Mouse (Mus musculus) Patski (cell line): ENCODE data around the gene Nfyb. TPM values are rescaled to one million over a fixed set of nuclear protein-coding genes. Genes with fewer than 3 reads are reported as not detected.

Source experiments
- ATAC-seq: fragments of 100-300 bp; one replicate; pipeline ENCODE4 v1.8.0; 2021
- CTCF ChIA-PET: fragments of 350-600 bp; sonication (Branson Sonifier 250); formaldehyde crosslinking; loops from one replicate; lab custom pipeline; 2022; ENCODE audit warnings: inconsistent platforms; lab: Charles Lee
- POLR2A ChIA-PET: fragments of 350-600 bp; sonication (Branson Sonifier 250); formaldehyde crosslinking; loops from one replicate; lab custom pipeline; 2022; ENCODE audit warnings: antibody characterized with exemption, inconsistent platforms; lab: Charles Lee
- DNase-seq: peaks from one replicate; pipeline ENCODE4 v3.0.0-alpha.2; 2011; ENCODE audit warnings: low read depth, low spot score
- H3K27me3 ChIP-seq: fragments of 371-371 bp; one replicate; pipeline ENCODE4 v1.5.1; 2021
- CTCF ChIP-seq: fragments of 100-300 bp; IDR thresholded peaks from one replicate; pipeline ENCODE4 v1.5.1; 2021
- in situ Hi-C: fragments of 300-500 bp; cut with MboI; formaldehyde crosslinking; loops from 3 replicates; pipeline ENCODE4 v1.11.1; 2018; ENCODE audit warnings: low pct_unique_long_range_greater_than_20kb, mixed read lengths
- polyA plus RNA-seq: library from polyadenylated mRNA; unstranded; gene quantifications from one replicate; pipeline ENCODE4 v1.2.3, GENCODE M21; 2021

Gene Nfyb
- polyA plus RNA-seq, 1 experiment from 2014 or later: 28.5 TPM

DNA sequence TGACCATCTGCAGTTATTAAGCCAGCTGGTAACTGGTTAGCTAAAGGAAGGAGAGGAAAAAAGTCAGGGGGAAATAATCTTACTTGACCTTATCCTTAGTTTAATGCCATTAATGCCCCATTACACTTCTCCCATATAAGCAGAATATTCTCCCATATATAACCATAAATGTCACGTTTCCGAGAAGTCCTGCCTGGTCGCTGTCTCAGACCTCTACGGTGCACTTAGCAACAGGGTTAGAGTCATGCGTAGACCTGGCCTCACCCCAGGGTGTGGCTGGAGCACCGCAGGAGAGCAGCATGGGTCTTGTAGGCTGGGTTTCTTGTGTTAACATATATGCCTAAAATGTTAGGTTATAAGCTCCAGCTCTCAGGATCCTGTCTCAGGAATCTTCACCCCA lies 13.2 kb downstream of the Nfyb start:
- H3K27me3 ChIP-seq: no peaks in the 10 kb centered on the region
- POLR2A ChIA-PET: no interaction called here
- CTCF ChIA-PET: interaction anchor here (1.1 to 2.5 kb wide), 2 partner anchors 9 to 12 kb away, joined by 3 to 6 read pairs; no protein-coding TSS in a partner anchor
- TF ChIP-seq CTCF: no peak
- in situ Hi-C loops: no loop called here
- no peak for DNase-seq
- no peak for ATAC-seq

GRCm38 (mm10) chr10:82746988-82747850 lies 16.7 kb downstream of the Nfyb start:
- CTCF ChIA-PET: no interaction called here
- DNase-seq (no peak), ATAC-seq (no peak)
- H3K27me3 ChIP-seq: no peaks in the 10 kb centered on the region
- POLR2A ChIA-PET: no interaction called here
- no peak for TF ChIP-seq CTCF
- in situ Hi-C loops: no loop called here

DNA sequence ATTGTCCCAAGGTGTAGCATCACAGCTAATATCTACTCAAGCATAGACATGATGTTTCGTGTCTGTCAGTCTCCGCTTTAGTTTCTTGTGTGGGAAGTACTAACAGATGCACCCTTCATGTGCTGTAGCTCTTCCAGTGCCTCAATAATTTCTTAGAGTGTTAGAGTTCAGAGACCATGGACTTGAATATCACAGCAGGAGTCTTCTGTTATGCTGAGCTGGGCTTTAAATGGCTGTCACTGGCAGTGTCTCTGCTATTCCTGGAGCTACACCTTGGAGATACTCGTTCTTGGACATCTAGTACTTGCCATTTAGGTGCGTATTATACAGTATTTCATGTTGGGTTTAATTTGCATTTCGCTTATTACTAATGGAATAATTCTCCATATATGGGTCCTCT lies 18.6 kb downstream of the Nfyb start:
- in situ Hi-C loops: no loop called here
- ChIA-PET POLR2A (no interaction called here), CTCF (no interaction called here)
- ATAC-seq (no peak), DNase-seq (no peak)
- no peak for TF ChIP-seq CTCF
- no peaks in the 10 kb centered on the region for H3K27me3 ChIP-seq

GRCm38 (mm10) chr10:82744296-82744695 lies 19.6 kb downstream of the Nfyb start:
- in situ Hi-C loops: no loop called here
- TF ChIP-seq CTCF: no peak

DNA sequence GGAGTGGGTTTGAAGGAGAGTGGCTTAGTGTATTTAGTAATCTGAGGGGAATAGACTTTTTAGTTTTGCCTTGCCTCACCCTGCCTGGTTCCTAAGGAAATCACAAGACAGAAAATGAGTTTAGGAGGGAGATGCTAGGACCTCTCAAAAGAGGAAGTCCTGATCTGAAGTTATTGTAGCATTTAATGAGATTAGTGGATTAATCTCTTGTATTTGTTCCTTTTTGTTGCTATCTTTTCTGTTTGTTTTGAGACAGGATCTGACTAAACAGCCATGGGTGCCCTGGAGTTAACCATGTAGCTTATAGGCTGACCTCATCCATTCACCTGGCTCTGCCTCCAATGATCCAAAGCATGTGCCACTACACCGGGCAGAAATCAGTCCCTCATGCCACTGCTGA lies 21.4 kb downstream of the Nfyb start:
- POLR2A ChIA-PET: no interaction called here
- CTCF ChIA-PET: no interaction called here
- no peak for TF ChIP-seq CTCF
- ATAC-seq (no peak), DNase-seq (no peak)
- in situ Hi-C loops: no loop called here
- no peaks in the 10 kb centered on the region for H3K27me3 ChIP-seq

More at GRCm38 (mm10) chr10:82744296-82744695, 19.6 kb downstream of the Nfyb start:
- CTCF ChIA-PET: no interaction called here
- ATAC-seq (no peak), DNase-seq (no peak)
- POLR2A ChIA-PET: no interaction called here
- no peaks in the 10 kb centered on the region for H3K27me3 ChIP-seq

DNA sequence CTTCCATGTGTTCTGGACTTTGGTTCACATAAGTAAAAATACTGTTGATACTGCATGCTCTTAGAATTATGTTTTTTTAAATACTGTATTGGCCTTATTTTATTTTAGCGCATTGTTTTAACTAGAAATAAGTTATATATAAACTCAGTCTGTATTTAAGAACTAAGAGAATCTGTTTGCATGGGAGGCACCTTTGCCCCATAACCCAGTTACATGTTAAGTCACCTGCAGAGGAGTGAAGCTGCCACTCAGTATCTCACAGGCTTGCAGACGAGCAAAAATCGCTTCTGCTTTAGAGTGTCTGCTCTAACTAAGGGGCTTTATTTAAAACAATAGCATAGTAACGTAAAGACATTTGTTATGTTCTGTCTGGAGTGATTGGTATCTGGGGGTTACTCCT lies 22.1 kb downstream of the Nfyb start:
- in situ Hi-C loops: no loop called here
- no peak for DNase-seq
- H3K27me3 ChIP-seq: no peaks in the 10 kb centered on the region
- ChIA-PET POLR2A (no interaction called here), CTCF (no interaction called here)
- no peak for TF ChIP-seq CTCF
- no peak for ATAC-seq

DNA sequence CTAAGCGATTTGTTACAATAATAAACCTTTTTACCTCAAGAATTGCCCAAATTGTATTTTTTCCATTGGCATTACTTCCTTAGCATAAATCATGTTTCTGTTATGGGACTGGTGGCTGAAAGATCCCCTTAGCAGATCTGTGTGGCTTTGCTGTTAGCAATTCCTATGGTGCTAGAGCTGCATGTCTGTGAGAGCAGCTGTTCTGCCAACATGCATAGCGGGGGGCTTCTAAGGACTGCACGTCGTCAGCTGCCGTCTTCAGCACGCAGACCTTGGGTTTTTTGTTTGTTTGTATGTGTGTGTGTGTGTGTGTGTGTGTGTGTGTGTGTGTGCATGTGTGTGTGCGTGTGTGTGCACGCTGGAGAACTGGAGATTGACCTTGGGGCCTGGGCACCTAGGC lies 22.6 kb downstream of the Nfyb start:
- DNase-seq: no peak
- ATAC-seq: no peak
- in situ Hi-C loops: no loop called here

GRCm38 (mm10) chr10:82699296-82699941 lies 64.5 kb downstream of the Nfyb start:
- no peak for TF ChIP-seq CTCF
- DNase-seq (no peak), ATAC-seq (peak; percentile 61)
- ChIA-PET POLR2A (interaction anchor here (0.7 to 0.8 kb wide), 2 partner anchors 12 to 28 kb away, joined by 3 to 4 read pairs; no protein-coding TSS in a partner anchor), CTCF (interaction anchor here (1.2 to 1.3 kb wide), 2 partner anchors 10 to 21 kb away, joined by 3 read pairs; no protein-coding TSS in a partner anchor)
- in situ Hi-C loops: no loop called here
- H3K27me3 ChIP-seq: no peaks in the 10 kb centered on the region

More for the DNA sequence above, 22.6 kb downstream of the Nfyb start:
- ChIA-PET POLR2A (no interaction called here), CTCF (no interaction called here)
- H3K27me3 ChIP-seq: no peaks in the 10 kb centered on the region
- no peak for TF ChIP-seq CTCF

GRCm38 (mm10) chr10:82698712-82699261 lies 65.2 kb downstream of the Nfyb start:
- in situ Hi-C loops: no loop called here
- no peak for TF ChIP-seq CTCF
- ChIA-PET CTCF (interaction anchor here (1.2 kb wide), 1 partner anchor 10 kb away, joined by 3 read pairs; no protein-coding TSS in a partner anchor), POLR2A (interaction anchor here (0.8 kb wide), 1 partner anchor 13 kb away, joined by 3 read pairs; no protein-coding TSS in a partner anchor)
- ATAC-seq (peak; percentile 95), DNase-seq (no peak)
- H3K27me3 ChIP-seq: no peaks in the 10 kb centered on the region

Other genes with a start within 250 kb of the Nfyb start
- 23.7 TPM for gene 1190007I07Rik, start 140.9 kb downstream of the Nfyb start, polyA plus RNA-seq
- gene Tdg, start 134.3 kb downstream of the Nfyb start, polyA plus RNA-seq: 17.4 TPM
- gene Glt8d2, start 73.5 kb downstream of the Nfyb start, polyA plus RNA-seq: 0.13 TPM
- 22.4 TPM for gene Hcfc2, start 68.0 kb downstream of the Nfyb start, polyA plus RNA-seq
- 124 TPM for gene Txnrd1, start 69.8 kb upstream of the Nfyb start, polyA plus RNA-seq
- 0.90 TPM for gene Eid3, start 102.5 kb upstream of the Nfyb start, polyA plus RNA-seq
- gene Chst11, start 221.4 kb upstream of the Nfyb start, polyA plus RNA-seq: 10.3 TPM